Mouse (Mus musculus): ENCODE data around the gene Ascc1. TPM values are rescaled to one million over a fixed set of nuclear protein-coding genes. Genes with fewer than 3 reads are reported as not detected.

The Ascc1 gene
- total and polyA plus RNA-seq, 2 experiments = 10.8 to 12.9 TPM

DNA sequence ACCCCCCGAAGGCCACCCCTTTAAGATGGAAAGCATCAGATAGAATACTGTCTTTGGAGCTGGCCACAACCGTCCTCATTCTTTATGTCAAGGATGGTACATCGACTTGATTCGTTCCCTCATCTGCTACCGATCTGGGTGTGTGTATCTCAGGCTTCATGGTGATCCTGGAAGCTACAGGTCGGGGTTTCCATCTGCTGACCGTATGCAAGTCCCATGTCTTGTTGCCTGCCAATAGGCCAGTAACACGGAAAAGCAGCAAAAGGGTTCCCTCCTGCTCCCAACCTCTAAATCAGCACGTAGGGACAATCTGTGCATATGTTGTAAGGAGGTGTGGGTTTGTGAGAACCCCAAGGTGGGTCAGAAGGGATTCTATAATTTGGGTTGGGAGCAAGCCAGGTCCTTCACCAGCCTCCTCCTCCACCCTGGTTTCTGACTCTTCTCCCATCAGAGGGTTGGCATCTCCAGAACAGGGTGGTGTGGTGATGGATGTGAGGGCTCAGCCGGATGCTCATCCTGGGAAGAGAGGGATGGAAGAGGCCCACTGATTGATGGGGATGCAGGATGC, 108.4 kb downstream of the Ascc1 start:
- WGBS = 84% methylated on average over 10 of the region's 10 CpGs
- Histone ChIP-seq H3K9ac (ENCODE audit: low read depth, low read length) (no peak overlapping the region), H3K27me3 (ENCODE audit: control insufficient read depth, insufficient read depth, low read length) (peaks cover 19% of the 10 kb centered on the region), H3K4me1 (ENCODE audit: control insufficient read depth, insufficient read depth, low read length) (no peaks in the 10 kb centered on the region), H3K27ac (replicated peaks; ENCODE audit: insufficient read depth, low read depth, low read length) (no peak overlapping the region), H3K79me2 (ENCODE audit: control insufficient read depth, insufficient read depth, low read length) (no peaks in the 10 kb centered on the region), H3K36me3 (ENCODE audit: control insufficient read depth, insufficient read depth, low read length) (no peaks in the 10 kb centered on the region), H3K4me3 (ENCODE audit: insufficient read depth, low read depth, low read length) (no peak overlapping the region)
- DNase-seq (ENCODE audit: extremely low read depth, low read depth, low spot score) = no peak
- TF ChIP-seq CTCF (IDR thresholded peaks at IDR 0.05; ENCODE audit: low read depth, low read length) (no peak), POLR2A (IDR thresholded peaks at IDR 0.05; ENCODE audit: extremely low read depth, insufficient read depth, low read length) (no peak)

DNA sequence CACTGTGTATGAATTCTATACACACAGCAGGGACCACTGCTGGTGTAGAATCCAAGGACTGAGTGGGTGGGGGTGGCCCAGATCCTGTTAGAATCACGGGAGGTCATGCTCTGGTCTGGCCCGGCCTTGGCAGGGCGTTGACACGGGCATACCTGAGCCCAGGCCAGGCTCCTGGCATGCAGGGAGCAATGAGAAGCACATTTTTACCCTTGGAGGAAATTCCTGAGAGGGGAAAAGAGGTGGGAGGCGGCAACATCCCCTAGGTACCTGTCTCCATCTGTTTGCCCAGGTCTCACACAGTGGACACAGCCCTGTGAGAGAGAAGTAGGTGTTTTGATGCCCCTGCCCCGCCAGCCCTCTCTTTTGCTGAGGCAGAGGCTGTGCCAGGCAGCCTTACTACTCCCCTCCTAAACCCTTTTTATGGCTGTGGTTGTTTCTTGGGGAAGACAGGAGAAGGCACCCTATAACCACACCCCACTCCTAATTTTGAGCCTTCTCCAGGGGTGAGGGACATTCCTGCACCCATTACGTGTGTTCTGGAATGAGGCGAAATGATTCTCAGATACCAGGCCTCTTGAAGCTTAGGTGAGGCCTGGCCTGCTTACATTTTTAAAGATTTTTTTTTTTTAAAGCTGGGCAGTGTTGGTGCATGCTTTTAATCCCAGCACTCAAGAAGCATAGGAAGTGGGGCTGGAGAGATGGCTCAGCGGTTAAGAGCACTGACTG, 111.5 kb downstream of the Ascc1 start:
- DNase-seq (ENCODE audit: extremely low read depth, low read depth, low spot score) = no peak

DNA sequence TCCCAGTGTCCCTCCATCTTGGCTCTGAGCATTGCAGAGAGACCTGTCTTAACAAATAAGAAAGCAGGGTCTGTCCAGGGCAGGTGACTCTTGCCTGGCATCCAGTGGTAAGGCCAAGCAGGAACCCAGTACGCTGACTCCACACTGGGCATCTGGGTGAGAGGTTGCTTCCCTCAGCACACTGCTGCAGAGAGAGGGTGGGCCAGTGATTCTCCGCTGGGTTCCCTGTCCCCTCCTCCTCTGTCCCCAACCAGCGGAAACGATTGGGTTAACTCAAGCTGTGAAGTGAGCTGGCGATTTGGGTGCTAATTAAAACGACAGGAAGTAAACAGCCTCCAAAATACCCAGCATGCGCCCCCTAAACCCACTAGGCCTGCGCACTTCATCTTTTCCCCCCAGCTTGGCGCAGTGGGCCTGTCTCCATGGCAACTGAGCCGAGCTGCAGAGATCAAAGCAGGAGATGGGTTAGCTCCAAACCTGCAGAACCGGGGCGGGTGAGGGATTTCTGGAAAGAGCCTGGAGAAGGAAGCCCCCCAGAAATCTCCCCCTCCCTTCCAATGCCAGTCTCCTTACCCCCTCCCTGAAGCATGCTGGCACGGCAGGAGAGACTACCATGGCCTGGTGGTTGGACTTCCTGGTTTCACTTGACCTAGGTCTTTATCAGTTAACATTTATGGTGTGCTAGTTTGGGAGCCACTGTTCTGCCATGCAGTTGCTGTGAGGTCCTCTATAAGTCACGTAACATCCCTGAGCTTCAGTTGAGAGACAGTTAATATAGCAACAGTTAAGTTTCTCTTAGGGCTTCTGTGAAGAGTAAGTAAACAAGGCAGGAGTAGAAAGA, 113.0 kb downstream of the Ascc1 start:
- no peaks in the 10 kb centered on the region for H3K4me1 ChIP-seq (ENCODE audit: control insufficient read depth, insufficient read depth, low read length)
- TF ChIP-seq CTCF (IDR thresholded peaks at IDR 0.05; ENCODE audit: low read depth, low read length) = no peak
- no peak for TF ChIP-seq POLR2A (IDR thresholded peaks at IDR 0.05; ENCODE audit: extremely low read depth, insufficient read depth, low read length)
- H3K9ac ChIP-seq (ENCODE audit: low read depth, low read length) = no peak overlapping the region
- WGBS = 20% methylated on average over 14 of the region's 14 CpGs
- H3K36me3 ChIP-seq (ENCODE audit: control insufficient read depth, insufficient read depth, low read length) = no peaks in the 10 kb centered on the region
- no peak overlapping the region for H3K4me3 ChIP-seq (ENCODE audit: insufficient read depth, low read depth, low read length)
- no peaks in the 10 kb centered on the region for H3K27me3 ChIP-seq (ENCODE audit: control insufficient read depth, insufficient read depth, low read length)
- no peak for DNase-seq (ENCODE audit: extremely low read depth, low read depth, low spot score)
- no peak overlapping the region for H3K27ac ChIP-seq (replicated peaks; ENCODE audit: insufficient read depth, low read depth, low read length)
- H3K79me2 ChIP-seq (ENCODE audit: control insufficient read depth, insufficient read depth, low read length) = no peaks in the 10 kb centered on the region

More for the DNA sequence above, 111.5 kb downstream of the Ascc1 start:
- WGBS = 84% methylated on average over 9 of the region's 9 CpGs
- no peaks in the 10 kb centered on the region for H3K79me2 ChIP-seq (ENCODE audit: control insufficient read depth, insufficient read depth, low read length)
- H3K9ac ChIP-seq (ENCODE audit: low read depth, low read length) = no peak overlapping the region
- no peaks in the 10 kb centered on the region for H3K4me1 ChIP-seq (ENCODE audit: control insufficient read depth, insufficient read depth, low read length)
- no peaks in the 10 kb centered on the region for H3K27me3 ChIP-seq (ENCODE audit: control insufficient read depth, insufficient read depth, low read length)
- H3K27ac ChIP-seq (replicated peaks; ENCODE audit: insufficient read depth, low read depth, low read length) = no peak overlapping the region
- no peak overlapping the region for H3K4me3 ChIP-seq (ENCODE audit: insufficient read depth, low read depth, low read length)
- TF ChIP-seq POLR2A (IDR thresholded peaks at IDR 0.05; ENCODE audit: extremely low read depth, insufficient read depth, low read length) (no peak), CTCF (IDR thresholded peaks at IDR 0.05; ENCODE audit: low read depth, low read length) (no peak)
- no peaks in the 10 kb centered on the region for H3K36me3 ChIP-seq (ENCODE audit: control insufficient read depth, insufficient read depth, low read length)

DNA sequence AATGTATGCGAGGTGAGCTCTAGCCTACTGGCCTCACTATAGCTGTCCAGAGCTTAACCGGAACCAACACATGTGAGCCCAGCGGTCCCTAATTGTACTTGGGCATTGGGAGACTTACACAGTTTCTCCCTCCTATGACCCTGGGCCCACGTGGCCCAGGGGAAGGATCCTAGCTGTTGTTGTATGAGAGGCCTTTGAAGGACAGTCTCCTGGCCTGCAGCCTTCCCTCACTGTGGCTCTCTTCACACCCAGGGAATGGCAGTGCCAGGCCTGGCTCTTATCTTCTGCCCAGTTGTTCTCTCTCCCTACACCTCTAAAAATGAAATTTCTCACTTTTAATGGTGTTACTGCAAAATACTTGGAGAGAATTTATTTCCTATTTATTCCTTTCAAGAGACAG, 114.4 kb downstream of the Ascc1 start:
- DNase-seq (ENCODE audit: extremely low read depth, low read depth, low spot score) = no peak
- Histone ChIP-seq H3K9ac (ENCODE audit: low read depth, low read length) (no peak overlapping the region), H3K36me3 (ENCODE audit: control insufficient read depth, insufficient read depth, low read length) (no peaks in the 10 kb centered on the region), H3K27me3 (ENCODE audit: control insufficient read depth, insufficient read depth, low read length) (no peaks in the 10 kb centered on the region), H3K4me3 (ENCODE audit: insufficient read depth, low read depth, low read length) (no peak overlapping the region), H3K27ac (replicated peaks; ENCODE audit: insufficient read depth, low read depth, low read length) (no peak overlapping the region), H3K79me2 (ENCODE audit: control insufficient read depth, insufficient read depth, low read length) (no peaks in the 10 kb centered on the region), H3K4me1 (ENCODE audit: control insufficient read depth, insufficient read depth, low read length) (no peaks in the 10 kb centered on the region)
- TF ChIP-seq POLR2A (IDR thresholded peaks at IDR 0.05; ENCODE audit: extremely low read depth, insufficient read depth, low read length) (no peak), CTCF (IDR thresholded peaks at IDR 0.05; ENCODE audit: low read depth, low read length) (no peak)
- WGBS = 64% methylated on average over 4 of the region's 4 CpGs

DNA sequence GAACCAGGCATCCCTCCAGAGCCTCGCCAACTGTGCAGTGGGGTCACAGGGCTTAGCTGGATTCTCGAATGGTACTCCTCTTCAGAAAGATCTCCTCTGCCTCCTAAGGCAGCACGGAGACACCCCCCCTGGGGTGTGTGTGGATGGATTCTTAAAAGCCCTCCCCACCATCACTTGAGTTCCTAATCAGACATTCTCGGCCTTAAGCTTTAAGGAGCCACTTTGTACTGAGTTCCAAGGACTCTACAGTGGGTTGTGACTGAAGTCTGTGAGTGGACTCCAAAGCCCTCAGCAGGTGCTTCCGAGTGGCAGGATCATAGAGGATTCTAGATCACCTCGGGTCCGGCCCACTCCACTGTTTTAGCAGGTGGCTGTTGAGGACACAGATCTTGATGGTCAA, 115.9 kb downstream of the Ascc1 start:
- no peak overlapping the region for H3K27ac ChIP-seq (replicated peaks; ENCODE audit: insufficient read depth, low read depth, low read length)
- no peaks in the 10 kb centered on the region for H3K4me1 ChIP-seq (ENCODE audit: control insufficient read depth, insufficient read depth, low read length)
- no peak for DNase-seq (ENCODE audit: extremely low read depth, low read depth, low spot score)
- WGBS = 72% methylated on average over 7 of the region's 7 CpGs
- H3K79me2 ChIP-seq (ENCODE audit: control insufficient read depth, insufficient read depth, low read length) = no peaks in the 10 kb centered on the region
- H3K4me3 ChIP-seq (ENCODE audit: insufficient read depth, low read depth, low read length) = no peak overlapping the region
- H3K27me3 ChIP-seq (ENCODE audit: control insufficient read depth, insufficient read depth, low read length) = no peaks in the 10 kb centered on the region
- H3K9ac ChIP-seq (ENCODE audit: low read depth, low read length) = no peak overlapping the region
- TF ChIP-seq CTCF (IDR thresholded peaks at IDR 0.05; ENCODE audit: low read depth, low read length) (no peak), POLR2A (IDR thresholded peaks at IDR 0.05; ENCODE audit: extremely low read depth, insufficient read depth, low read length) (no peak)
- H3K36me3 ChIP-seq (ENCODE audit: control insufficient read depth, insufficient read depth, low read length) = no peaks in the 10 kb centered on the region

Data from liver, adult 2 months (tissue).